Mouse (Mus musculus): ENCODE data around the gene Snrpd3. TPM values are rescaled to one million over a fixed set of nuclear protein-coding genes. Genes with fewer than 3 reads are reported as not detected.
"Not testable (repeated sequence)": the region's sequence is repeated elsewhere in the genome, so short reads cannot be mapped to it uniquely, and the experiment has no call there.

The Snrpd3 gene
- polyA plus RNA-seq (2016; fragmentation: Nextera tagmentation; extraction: Ambion mirVana): 119 and 126 TPM in 2 replicates

DNA sequence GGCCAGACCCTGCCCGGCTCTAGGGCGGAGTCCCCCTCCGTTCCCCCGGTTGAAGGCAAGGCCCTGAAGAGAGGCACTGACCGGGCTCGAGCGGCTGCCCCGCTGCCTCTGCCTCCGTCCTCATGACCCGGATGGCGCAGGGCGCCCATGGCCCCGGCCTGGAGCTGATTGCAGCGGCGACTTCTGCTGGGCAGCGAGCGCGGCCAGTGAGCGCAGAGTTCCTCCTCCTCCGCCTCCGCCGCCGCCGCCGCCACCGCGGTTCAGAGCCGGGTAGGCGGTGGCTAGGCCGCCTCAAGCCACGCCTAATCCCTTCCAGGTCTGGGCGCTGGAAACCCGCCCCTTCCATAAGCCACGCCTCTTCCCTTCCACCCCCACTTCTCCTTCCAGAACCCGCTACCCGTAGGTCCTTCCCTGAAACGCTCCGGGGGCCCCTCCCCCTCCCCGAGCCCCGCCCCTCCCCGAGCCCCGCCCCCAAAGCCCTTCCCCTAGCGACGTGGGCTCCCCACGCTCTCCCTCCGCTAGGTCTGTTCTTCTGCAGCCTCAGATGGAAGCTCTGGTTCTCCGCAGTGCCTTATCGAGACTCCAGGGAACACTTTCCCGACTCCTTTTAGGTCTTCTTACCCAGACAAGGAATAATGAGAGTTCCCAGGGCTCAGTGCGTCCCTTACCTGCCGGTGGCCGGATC lies at the start of gene Snrpd3:
Gene Snrpd3 (plus strand): TSS at position 479 of the 685 bp plus-strand sequence.
- Histone ChIP-seq H3K4me2 (peak within 1 kb of the TSS; percentile 93), H3K4me3 (peak within 1 kb of the TSS; percentile 97), H3K36me3 (peaks cover 48% of the 10 kb centered on the region), H3K27me3 (replicated peaks) (no peaks in the 10 kb centered on the region), H3K4me1 (peaks cover 70% of the 10 kb centered on the region), H3K9me3 (replicated peaks) (no peaks in the 10 kb centered on the region), H3K9ac (peak within 1 kb of the TSS; percentile 98), H3K27ac (peak within 1 kb of the TSS; percentile 98)
- peak; percentile 87 for ATAC-seq
- WGBS (ENCODE audit: insufficient replicate concordance): 1% methylated on average over 40 of the region's 52 CpGs

DNA sequence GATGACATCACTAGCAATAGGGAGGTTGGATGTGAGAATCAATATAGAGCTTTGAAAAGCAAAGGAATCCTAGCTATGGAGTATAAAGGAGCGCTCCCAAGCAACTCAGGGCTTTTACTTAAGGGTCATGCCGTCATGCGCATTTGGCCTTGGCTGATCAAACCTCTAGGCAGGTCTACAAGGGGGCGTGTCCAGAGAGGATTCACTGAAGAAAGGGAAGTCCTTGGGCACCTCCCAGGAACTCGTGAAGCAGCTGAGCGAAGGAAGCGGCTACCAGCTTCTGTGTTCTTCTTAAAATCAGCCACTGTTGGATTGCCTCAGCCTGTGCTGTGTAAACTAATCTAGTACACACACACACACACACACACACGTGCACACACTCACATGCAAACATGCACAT lies 43.9 kb upstream of the Snrpd3 start:
- no peaks in the 10 kb centered on the region for H3K36me3 ChIP-seq
- H3K4me2 ChIP-seq: no peak overlapping the region
- no peak overlapping the region for H3K4me3 ChIP-seq
- no peak overlapping the region for H3K27ac ChIP-seq
- no peak for ATAC-seq
- peaks cover 10% of the 10 kb centered on the region; the same call in 1 of the 2 replicates for H3K4me1 ChIP-seq
- no peaks in the 10 kb centered on the region for H3K27me3 ChIP-seq (replicated peaks)
- WGBS (ENCODE audit: insufficient replicate concordance): 32% methylated on average over 8 of the region's 8 CpGs
- H3K9ac ChIP-seq: no peak overlapping the region
- no peaks in the 10 kb centered on the region for H3K9me3 ChIP-seq (replicated peaks)

DNA sequence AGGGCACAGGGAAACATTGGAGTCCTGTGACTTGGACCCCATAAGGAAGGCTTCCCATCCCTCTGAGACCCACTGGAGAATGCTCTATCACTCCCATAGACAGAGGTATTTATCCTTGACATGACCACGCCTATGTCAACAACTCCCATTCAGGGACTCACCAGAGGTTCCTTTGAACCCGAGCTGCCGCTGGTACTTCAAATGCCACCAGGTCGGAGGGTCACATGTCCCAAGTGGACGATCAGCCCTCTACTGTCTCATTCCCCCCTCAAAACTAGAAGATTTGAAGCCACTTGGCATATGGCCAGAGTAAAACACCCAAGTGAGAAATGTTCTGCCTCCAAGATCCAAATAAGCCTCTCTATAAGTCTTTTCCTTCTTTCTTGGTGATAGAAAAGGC lies 42.8 kb upstream of the Snrpd3 start:
- Histone ChIP-seq H3K9me3 (replicated peaks) (no peaks in the 10 kb centered on the region), H3K9ac (no peak overlapping the region), H3K4me2 (no peak overlapping the region), H3K27ac (peak overlapping the region; percentile 77), H3K27me3 (replicated peaks) (no peaks in the 10 kb centered on the region), H3K4me3 (no peak overlapping the region), H3K36me3 (no peaks in the 10 kb centered on the region), H3K4me1 (peaks cover 10% of the 10 kb centered on the region; the same call in 1 of the 2 replicates)
- peak; percentile 39 for ATAC-seq
- WGBS (ENCODE audit: insufficient replicate concordance): 54% methylated on average over 5 of the region's 5 CpGs

DNA sequence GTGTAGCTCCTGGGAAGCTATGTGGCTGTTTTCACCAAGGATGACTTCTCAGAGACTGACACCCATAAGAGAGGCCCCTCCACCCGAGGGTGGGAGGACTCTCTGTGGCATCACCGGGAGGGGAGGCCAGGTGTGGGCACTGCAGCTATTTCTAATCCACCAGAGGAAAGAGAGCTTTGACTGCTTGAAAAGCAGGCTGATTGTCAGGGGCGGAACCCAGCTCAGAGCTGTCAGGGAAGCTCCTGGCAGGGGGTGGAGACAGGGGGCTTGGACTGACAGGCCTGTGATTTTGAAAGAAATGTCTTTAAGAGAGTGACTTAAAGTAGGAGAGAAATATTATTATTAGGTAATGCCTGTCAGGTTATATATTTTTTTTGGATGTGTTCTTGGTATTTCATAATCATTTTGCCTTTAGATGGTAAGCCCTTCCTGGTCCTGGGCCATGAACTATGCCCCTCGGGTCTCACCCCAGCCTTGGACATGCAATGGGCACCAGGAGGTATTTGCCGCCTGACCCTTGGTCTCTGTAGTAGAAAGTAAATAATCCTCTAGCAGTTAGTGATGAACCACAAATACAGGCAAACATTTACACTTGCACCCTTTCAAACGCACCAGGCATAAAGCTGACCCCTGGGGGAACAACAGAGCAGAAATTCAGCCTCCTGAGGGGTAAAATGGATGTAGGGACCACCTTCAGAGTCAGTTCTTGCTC lies 42.1 kb upstream of the Snrpd3 start:
- not testable (repeated sequence) for H3K36me3 ChIP-seq; H3K9me3 ChIP-seq (replicated peaks); H3K4me3 ChIP-seq; H3K4me2 ChIP-seq; H3K4me1 ChIP-seq; H3K27me3 ChIP-seq (replicated peaks); H3K9ac ChIP-seq
- peak overlapping the region; percentile 77 for H3K27ac ChIP-seq
- ATAC-seq: peak; percentile 76
- WGBS (ENCODE audit: insufficient replicate concordance): 41% methylated on average over 4 of the region's 6 CpGs

DNA sequence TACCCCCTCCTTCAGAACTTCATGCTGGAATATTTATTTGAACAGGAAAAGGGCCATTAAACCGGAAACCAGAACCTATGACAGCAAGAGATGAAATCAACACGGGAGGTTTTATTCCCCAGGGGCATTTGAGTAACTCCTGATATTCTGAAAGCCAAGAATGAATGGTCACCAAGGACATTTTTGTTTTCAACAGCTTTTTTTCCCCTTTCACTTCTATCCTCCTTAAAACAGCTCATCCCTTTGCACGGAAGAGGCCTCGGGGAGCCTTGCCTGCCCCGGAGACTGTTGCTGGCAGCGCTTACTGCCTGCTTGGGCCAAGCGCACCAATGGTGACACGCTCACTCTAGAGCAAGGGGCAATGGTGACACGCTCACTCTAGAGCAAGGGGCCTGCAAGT lies 40.3 kb upstream of the Snrpd3 start:
- Histone ChIP-seq H3K27ac (no peak overlapping the region), H3K4me3 (no peak overlapping the region), H3K27me3 (replicated peaks) (no peaks in the 10 kb centered on the region), H3K9me3 (replicated peaks) (no peaks in the 10 kb centered on the region), H3K9ac (no peak overlapping the region), H3K4me2 (no peak overlapping the region), H3K4me1 (peaks cover 10% of the 10 kb centered on the region; the same call in 1 of the 2 replicates), H3K36me3 (no peaks in the 10 kb centered on the region)
- WGBS (ENCODE audit: insufficient replicate concordance): 67% methylated on average over 9 of the region's 9 CpGs
- no peak for ATAC-seq

DNA sequence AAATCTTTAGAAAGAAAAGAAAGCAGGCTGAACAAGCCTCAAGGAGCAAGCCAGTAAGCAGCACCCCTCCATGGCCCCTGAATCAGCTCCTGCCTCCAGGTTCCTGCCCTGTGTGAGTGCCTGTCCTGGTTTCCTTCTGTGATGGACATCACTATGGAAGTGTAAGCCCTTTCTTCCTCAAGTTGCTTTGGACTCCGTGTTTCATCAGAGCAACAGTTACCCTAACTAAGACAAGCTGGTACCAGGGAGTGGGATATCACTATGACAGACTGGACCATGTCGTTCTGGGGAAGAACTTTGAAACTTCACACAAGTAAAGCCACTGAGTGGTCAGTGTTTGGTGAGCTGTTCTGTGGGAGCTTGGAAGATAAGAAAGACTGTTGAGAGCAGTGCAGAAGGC lies 37.4 kb upstream of the Snrpd3 start:
- Histone ChIP-seq H3K27me3 (replicated peaks) (no peaks in the 10 kb centered on the region), H3K9me3 (replicated peaks) (no peaks in the 10 kb centered on the region), H3K4me2 (no peak overlapping the region), H3K27ac (no peak overlapping the region), H3K36me3 (no peaks in the 10 kb centered on the region), H3K9ac (no peak overlapping the region), H3K4me1 (0 out of 2 replicates have a peak, but pooled peaks cover 6% of the 10 kb centered on the region), H3K4me3 (no peak overlapping the region)
- no peak for ATAC-seq
- 54% methylated on average over 2 of the region's 2 CpGs for WGBS (ENCODE audit: insufficient replicate concordance)

DNA sequence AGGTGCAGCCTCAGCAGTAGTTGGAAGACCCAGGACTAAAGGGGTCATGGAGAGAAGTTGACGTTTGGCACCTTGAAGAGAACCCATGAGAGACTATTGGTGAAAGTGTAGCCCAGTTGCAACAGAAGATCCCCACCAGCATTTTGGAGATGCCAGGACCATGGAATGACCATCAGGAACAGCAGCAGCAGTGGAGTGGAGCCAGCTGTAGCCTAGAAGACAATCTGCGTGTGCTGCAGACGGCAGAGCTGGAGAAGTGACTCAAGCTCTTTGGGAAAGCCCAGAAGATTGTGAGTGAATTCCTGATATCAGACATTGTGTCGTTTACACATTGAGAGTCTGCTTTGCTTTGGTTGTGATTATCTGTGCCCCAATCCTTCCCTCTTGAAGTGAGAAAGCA lies 35.6 kb upstream of the Snrpd3 start:
- no peaks in the 10 kb centered on the region for H3K27me3 ChIP-seq (replicated peaks)
- no peak for ATAC-seq
- WGBS (ENCODE audit: insufficient replicate concordance): 59% methylated on average over 4 of the region's 4 CpGs
- H3K9me3 ChIP-seq (replicated peaks): no peaks in the 10 kb centered on the region
- H3K27ac ChIP-seq: no peak overlapping the region
- H3K4me2 ChIP-seq: no peak overlapping the region
- no peak overlapping the region for H3K9ac ChIP-seq
- H3K4me3 ChIP-seq: no peak overlapping the region
- 0 out of 2 replicates have a peak, but pooled peaks cover 2% of the 10 kb centered on the region for H3K4me1 ChIP-seq
- no peaks in the 10 kb centered on the region for H3K36me3 ChIP-seq

DNA sequence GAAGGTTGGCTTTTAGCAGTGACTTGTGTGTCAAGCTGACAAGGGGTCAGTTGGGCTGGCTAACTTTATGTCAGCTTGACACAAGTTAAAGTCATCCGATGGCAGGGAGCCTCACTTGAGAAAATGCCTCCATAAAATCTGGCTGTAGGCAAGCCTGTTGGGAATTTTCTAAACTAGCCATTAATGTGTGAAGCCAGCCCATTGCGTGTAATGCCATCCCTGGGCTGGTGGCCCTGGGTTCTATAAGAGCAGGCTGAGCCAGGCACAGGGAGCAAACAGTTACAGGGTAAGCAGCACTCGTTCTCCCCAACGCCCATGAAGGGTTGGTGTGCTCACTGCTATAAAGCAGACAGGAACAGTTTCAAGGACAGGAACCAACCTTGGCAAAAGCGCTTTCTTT lies 35.1 kb upstream of the Snrpd3 start:
- Histone ChIP-seq H3K36me3 (no peaks in the 10 kb centered on the region), H3K9me3 (replicated peaks) (no peaks in the 10 kb centered on the region), H3K27ac (no peak overlapping the region), H3K4me1 (no peaks in the 10 kb centered on the region), H3K27me3 (replicated peaks) (no peaks in the 10 kb centered on the region), H3K4me3 (no peak overlapping the region), H3K9ac (no peak overlapping the region), H3K4me2 (no peak overlapping the region)
- no peak for ATAC-seq
- 72% methylated on average over 5 of the region's 5 CpGs for WGBS (ENCODE audit: insufficient replicate concordance)

DNA sequence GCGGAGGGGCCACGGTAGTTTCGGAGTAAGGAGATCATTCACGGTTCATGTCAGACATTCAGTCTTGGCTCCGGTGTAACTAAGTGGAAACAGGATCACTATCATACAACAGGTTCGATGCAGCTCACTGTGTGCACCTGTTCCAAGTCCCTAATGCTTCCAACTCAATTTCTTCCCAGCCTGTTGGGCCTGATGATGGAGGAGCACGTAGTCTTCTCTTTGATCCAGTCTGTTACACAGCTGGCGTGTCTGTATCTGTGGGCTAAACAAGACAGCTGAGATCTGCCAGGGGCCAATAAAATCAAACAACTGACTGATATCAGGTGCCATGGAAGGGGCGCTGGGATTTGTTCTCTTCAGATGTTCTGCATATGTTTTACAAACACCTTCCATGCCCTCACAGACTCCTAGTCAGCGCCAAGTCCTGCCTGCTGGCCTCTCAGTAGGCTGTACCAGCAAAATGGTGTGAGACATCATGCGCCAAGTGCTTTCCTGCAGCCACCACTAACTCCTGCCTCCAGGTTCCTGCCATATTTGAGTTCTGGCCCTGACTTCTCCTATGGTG lies 34.4 kb upstream of the Snrpd3 start:
- Histone ChIP-seq H3K4me2 (no peak overlapping the region), H3K27me3 (replicated peaks) (no peaks in the 10 kb centered on the region), H3K4me1 (no peaks in the 10 kb centered on the region), H3K36me3 (no peaks in the 10 kb centered on the region), H3K4me3 (no peak overlapping the region), H3K9ac (no peak overlapping the region), H3K9me3 (replicated peaks) (no peaks in the 10 kb centered on the region), H3K27ac (no peak overlapping the region)
- 80% methylated on average over 11 of the region's 11 CpGs for WGBS (ENCODE audit: insufficient replicate concordance)
- no peak for ATAC-seq

DNA sequence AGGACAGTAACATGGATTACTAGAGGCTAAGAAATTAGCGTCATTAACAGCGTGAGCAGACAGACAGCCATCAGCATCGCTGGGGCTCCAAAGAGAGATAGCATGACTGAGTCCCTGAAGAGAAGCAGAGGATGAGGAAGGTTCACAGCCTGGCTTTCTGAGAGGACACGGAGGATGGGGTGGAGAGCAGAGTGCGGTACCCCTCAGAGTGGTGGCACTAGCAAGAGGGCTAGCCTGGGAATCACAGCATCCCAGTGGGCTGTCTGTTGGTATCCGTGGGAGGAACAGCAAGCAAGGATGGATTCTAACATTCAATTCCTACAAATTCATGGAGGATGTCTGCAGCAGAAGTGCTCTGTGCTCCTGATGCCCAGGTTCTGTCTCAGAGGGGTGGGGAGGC lies 33.3 kb upstream of the Snrpd3 start:
- 76% methylated on average over 6 of the region's 6 CpGs for WGBS (ENCODE audit: insufficient replicate concordance)
- no peaks in the 10 kb centered on the region for H3K36me3 ChIP-seq
- no peak overlapping the region for H3K4me3 ChIP-seq
- H3K9ac ChIP-seq: no peak overlapping the region
- no peak overlapping the region for H3K4me2 ChIP-seq
- no peaks in the 10 kb centered on the region for H3K4me1 ChIP-seq
- H3K9me3 ChIP-seq (replicated peaks): no peaks in the 10 kb centered on the region
- no peak overlapping the region for H3K27ac ChIP-seq
- H3K27me3 ChIP-seq (replicated peaks): no peaks in the 10 kb centered on the region
- no peak for ATAC-seq

DNA sequence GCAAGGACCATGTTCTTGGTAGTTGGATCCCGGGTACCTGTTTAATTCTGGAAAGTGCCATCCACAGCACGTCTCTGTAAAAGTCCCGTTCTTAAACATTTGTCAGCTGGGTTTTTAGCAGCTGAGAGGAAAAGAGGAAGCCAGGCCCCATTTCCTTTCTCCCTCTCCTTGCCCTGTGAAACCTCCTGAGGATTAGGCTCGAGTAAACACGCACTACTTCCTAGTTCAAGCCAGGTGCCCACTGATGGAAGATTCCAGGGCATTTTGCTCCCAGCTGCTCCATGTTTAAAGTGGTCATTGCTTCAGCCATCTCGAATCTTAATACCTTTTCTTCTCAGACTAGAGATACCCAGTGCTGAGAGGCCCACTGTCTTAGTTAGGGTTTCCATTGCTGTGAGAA lies 32.6 kb upstream of the Snrpd3 start:
- no peak overlapping the region for H3K4me2 ChIP-seq
- H3K36me3 ChIP-seq: no peaks in the 10 kb centered on the region
- H3K27me3 ChIP-seq (replicated peaks): no peaks in the 10 kb centered on the region
- H3K27ac ChIP-seq: no peak overlapping the region
- no peaks in the 10 kb centered on the region for H3K9me3 ChIP-seq (replicated peaks)
- H3K4me1 ChIP-seq: no peaks in the 10 kb centered on the region
- 27% methylated on average over 6 of the region's 6 CpGs for WGBS (ENCODE audit: insufficient replicate concordance)
- ATAC-seq: no peak
- no peak overlapping the region for H3K9ac ChIP-seq
- H3K4me3 ChIP-seq: no peak overlapping the region
